Mouse (Mus musculus) inflammation-experienced regulatory T-cells, adult 6 months (primary cell): Measurements from ENCODE around the gene Stk11. TPM values are rescaled to one million over a fixed set of nuclear protein-coding genes. Genes with fewer than 3 reads are reported as not detected.
A peak's percentile ranks its signal among the peaks of the same experiment; 100 is the strongest.

ENCODE experiments used
- ATAC-seq: one replicate; pipeline ENCODE4 v1.8.0; 2017
- polyA plus RNA-seq, 3 experiments: library from polyadenylated mRNA; unstranded; fragments of 100-300 nt; shearing (Covaris generic); gene quantifications; one replicate each; pipeline ENCODE4 v1.2.1; 2017

The Stk11 gene
- polyA plus RNA-seq, 3 experiments from 2014 or later: 23.5 to 30.3 (median 25.5) TPM

GRCm38 (mm10) chr10:80131316-80131951 lies 15.8 kb downstream of the Stk11 start:
- no peak for ATAC-seq

- ATAC-seq: no peak
Observed at GRCm38 (mm10) chr10:80131952-80132350, 16.3 kb downstream of the Stk11 start.

GRCm38 (mm10) chr10:80133226-80133849 lies 17.7 kb downstream of the Stk11 start:
- no peak for ATAC-seq

- ATAC-seq: no peak
Observed at GRCm38 (mm10) chr10:80134421-80134820, 18.8 kb downstream of the Stk11 start.

DNA sequence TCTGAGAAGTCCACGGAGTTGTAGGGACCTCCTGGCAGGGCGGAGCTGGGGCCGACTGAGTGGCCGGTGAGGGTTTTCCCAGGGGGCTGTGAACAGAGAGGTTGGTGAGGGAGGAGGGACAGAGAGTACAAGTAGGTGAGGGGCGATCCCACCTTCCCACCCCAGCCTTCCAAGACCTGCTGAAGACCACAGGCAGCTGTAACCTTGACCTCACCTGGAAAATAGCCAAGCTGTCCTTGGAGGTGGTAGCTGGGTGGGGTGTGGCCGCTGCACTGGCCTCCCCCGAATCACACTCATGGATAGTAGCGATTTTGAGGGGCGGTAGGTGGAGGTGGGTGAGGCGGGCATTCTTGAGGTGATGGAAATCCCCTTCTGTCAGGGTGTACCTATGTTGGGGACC lies 19.6 kb downstream of the Stk11 start:
- no peak for ATAC-seq

DNA sequence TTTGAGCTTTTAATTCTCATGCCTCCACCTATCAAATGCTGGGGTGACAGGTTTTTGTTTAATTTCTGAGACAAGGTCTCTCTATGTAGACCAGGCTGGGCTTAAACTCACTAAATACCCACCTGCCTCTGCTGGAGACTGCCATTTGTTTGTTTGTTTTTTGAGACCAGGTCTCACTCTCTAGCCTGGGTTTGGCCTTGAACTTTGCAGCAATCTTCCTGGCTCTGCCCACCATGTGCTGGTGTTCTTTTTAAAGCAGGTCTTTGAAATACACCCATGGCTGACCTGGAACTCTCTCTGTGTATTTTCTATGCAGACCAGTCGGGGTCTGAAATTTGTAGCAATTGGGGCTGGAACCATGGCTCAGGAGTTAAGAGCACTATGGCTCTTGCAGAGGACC lies 20.0 kb downstream of the Stk11 start:
- no peak for ATAC-seq

DNA sequence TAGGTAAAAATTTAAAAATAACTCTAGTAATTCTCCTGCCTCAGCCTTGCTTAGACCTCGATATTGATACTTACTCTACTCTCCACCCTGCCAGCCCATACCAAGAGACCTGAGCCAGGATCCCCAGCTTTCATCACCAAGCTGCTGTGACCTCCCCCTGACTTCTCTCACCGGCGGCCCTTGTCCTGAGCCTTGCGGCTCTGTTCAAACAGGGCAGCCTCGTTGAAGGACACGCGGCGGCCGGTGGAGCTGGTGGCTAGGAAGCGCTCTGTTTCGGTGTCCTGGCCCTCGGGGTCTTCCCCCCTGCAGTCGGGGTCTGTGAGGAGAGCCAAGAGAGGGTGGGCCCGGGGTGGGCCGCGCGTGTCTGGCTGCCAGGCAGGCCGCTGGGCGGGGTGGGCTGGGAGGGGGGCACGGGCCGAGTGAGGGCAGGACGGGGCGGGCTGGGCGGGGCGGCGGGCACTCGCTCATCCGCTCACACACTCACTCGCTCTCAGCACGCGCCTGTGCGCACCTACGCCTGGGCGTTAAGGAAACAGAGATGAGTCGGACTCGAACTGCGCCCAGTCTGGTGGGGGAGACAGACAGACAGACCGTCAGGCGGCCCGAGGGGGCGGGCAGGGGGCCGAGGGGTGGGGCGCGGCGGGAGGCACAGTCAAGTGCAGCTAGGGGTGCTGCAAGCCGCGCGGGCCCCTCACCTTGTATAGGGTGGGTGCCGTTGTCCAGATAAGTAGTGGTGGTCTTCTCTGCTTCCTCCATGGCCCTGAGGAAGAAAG lies 20.8 kb downstream of the Stk11 start:
- ATAC-seq: no peak

DNA sequence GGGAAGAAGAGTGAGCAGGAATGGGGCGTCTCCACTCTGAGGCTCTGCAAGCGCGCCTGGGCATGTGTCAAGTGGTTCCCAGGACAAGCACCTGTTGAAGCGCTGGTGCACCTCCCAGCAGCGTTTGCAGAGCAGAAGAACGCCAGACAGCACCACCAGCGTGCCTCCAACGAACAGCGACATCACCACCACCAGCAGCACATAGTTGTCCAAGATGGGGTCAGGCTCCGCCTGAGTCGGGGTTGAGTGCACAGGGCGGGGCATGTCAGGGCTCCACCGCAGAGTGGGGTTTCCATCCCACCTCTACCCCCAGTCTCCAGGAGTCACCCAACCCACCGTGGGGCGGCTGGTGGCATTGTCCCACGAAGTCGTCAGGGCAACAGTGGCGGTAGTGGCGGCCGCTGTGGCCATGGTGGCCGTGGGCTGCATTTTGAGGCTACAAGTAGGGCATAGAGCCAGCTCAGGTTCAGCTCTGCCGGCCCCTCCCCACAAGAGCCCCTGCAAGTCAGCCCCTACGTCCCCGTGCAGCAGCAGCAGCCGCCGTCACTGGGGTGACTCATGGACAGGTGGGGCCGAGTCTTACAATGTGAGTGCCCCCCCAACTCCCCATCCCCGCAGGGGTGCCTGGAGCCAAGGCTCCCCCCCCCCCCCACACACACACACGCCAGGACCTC lies 21.5 kb downstream of the Stk11 start:
- ATAC-seq: no peak

GRCm38 (mm10) chr10:80137626-80138552 lies 22.3 kb downstream of the Stk11 start:
- ATAC-seq: no peak

DNA sequence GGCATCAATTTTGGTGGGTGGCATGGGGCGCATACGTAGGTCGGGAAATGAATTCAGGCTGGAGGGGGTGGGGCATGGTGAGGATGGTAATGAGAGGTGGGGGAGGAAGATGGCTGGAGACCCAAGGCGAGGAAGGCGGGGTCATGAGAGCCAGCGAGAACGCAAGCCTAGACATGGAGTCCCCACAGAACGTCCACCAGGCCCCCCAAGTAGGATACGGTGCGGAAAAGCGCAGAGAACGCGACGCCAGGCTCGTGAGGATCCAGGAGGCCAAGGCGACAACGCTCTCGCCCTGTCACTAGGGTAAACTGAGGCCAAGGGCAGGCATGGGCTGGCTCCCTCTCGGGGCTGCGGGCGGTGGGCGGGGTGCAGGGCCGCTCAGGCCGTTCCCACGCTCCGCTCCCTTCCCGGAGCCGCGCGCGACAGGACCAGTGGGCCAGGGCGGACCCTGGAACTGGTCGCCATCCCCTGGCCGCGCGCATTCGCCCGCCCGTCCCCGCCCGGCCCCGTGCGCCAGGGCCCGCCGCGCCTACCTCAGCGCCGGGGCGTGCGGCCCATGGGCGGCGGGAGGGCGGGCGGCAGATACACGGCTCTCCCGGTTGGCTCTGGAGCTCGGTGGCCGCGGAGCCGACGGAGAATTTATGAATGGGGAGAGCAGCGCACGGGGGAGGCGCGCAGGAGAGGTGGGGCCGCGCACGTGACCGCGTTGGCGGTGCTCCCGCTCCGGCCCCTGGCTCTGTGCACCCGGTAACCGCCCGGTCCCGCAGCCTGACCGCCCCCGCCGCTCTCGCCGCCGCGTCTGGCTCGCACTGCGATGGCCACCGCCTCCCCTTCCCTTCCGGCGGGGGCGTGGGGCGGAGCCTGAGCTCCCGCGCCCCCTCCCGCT lies 23.2 kb downstream of the Stk11 start, which contains the start of gene Atp5d:
Gene Atp5d, plus strand, starts transcription at position 80 of the 886 bp plus-strand sequence.
- ATAC-seq: no peak

- ATAC-seq: no peak
Observed at GRCm38 (mm10) chr10:80139439-80139775, 23.8 kb downstream of the Stk11 start.

- no peak for ATAC-seq
Observed at GRCm38 (mm10) chr10:80139975-80140665, 24.5 kb downstream of the Stk11 start.

- no peak for ATAC-seq
Observed at GRCm38 (mm10) chr10:80140666-80141035, 25.0 kb downstream of the Stk11 start, which contains the start of gene Cbarp. Gene Cbarp (minus strand): TSS chr10:80140835.

DNA sequence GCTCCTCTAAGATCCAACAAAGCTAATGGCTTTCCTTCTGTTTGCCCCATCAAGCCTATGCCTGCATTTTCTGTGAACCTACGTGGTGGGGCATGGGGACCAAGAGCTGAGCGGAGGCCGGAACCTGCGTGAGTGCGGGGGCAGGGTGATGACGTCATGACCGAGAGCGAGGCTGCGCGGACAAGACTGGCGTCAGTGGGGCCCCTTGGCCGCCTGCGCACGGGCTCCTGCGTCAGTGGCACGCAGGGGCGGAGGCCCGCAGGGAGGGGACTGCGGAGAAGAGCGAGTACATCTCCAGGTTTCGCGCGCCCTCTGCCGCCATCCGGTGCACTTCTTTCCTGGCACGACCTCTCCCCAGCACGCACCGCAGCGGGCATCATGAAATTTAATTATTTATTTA lies 25.6 kb downstream of the Stk11 start:
- peak; percentile 83 for ATAC-seq

DNA sequence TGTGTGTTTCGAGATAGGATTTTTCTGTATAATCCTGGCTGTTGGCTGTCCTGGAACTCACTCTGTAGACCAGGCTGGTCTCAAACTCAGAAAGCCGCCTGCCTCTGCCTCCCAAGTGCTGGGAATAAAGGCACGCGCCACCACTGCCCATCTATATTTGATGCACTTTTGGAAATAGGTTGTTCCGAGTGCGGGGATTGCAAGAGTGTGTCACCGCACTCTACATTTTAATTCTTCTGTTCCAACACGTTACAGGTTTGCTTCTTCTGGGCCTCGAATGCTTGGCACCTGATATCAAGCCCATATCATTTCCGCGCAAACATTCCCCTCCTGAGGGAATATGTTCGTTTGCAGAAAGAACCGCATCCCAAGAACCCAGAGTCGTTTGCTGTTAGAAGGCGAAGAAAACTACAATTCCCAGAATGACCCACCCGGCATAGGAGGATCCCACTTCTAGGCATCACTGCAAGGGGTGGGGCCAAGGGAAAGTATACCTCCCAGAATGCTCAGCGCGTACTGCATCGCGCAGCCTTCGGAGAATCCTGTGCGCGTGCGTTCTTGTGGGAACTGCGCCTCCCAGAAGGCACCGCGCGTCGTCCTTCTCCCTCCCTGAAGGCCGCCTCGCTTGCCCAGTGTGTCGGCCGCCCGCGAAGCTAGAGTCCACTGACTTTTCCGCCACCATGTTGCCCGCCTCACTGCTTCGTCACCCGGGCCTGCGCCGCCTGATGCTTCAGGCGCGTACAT lies 26.4 kb downstream of the Stk11 start:
- ATAC-seq: peak; percentile 65

DNA sequence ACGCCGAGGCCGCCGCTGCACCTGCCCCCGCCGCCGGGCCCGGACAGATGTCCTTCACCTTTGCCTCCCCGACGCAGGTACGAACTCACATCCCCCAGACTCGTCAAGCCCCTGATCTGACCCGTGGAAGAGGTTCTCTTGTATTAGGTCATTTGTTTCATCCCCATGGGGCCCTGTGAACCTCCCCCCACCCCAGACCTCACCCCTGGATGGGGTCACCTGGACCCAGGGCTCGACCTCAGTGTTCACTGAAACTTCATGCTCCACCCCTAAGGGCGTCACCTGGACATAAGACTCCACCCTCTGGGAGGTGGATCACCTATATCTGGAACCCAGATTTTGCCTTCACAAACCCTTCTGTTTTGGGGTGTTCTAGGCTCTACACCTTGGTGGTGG lies 26.9 kb downstream of the Stk11 start:
- no peak for ATAC-seq

- ATAC-seq: no peak
Observed at GRCm38 (mm10) chr10:80143664-80144063, 28.1 kb downstream of the Stk11 start.

DNA sequence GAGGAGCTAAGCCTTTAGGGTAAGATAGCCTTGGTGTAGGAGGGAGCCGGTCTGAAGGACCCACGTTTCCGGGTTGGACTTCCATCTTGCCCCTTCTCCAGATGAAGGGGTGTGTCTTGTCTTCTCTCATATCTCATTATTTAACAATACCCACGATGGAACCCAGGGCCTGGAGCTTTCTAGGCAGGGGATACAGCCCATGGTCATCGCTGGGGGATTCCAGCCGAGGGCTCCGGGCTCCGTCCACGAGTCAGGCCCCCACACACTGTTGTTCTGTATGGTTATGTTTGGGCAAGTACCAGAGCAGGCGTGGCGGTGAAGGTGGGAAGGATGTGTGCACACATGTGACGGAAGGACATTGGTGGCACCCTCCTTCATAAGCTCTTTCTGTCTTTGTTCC lies 28.6 kb downstream of the Stk11 start:
- ATAC-seq: no peak
